Mouse (Mus musculus) natural killer cell, adult 2 months (primary cell): ENCODE data around the gene Eml5.

ENCODE experiments used
- DNase-seq, 2 experiments: peaks; one replicate each; pipeline ENCODE4 v3.0.0; 2022; ENCODE audit warnings: low spot score in 2 of 2

Gene Eml5

GRCm38 (mm10) chr12:98834879-98835278 is 66.4 kb downstream of the Eml5 start:
- DNase-seq = no peak

GRCm38 (mm10) chr12:98833901-98834300 is 67.4 kb downstream of the Eml5 start:
- no peak for DNase-seq

- DNase-seq = no peak
Measured at GRCm38 (mm10) chr12:98832929-98833598, 68.2 kb downstream of the Eml5 start.

GRCm38 (mm10) chr12:98831122-98831521 is 70.2 kb downstream of the Eml5 start:
- no peak for DNase-seq

- no peak for DNase-seq
Measured at GRCm38 (mm10) chr12:98820781-98821180, 80.5 kb downstream of the Eml5 start.

- no peak for DNase-seq
Measured at GRCm38 (mm10) chr12:98804078-98804748, 97.1 kb downstream of the Eml5 start.

GRCm38 (mm10) chr12:98802245-98802644 is 99.0 kb downstream of the Eml5 start:
- no peak for DNase-seq

- DNase-seq = peak in 1 of 2 experiments; percentile 20
Measured at GRCm38 (mm10) chr12:98800334-98800733, 101.0 kb downstream of the Eml5 start.

GRCm38 (mm10) chr12:98795731-98796318 is 105.5 kb downstream of the Eml5 start:
- no peak for DNase-seq

- DNase-seq = no peak
Measured at GRCm38 (mm10) chr12:98784251-98784650, 117.0 kb downstream of the Eml5 start.

GRCm38 (mm10) chr12:98779148-98779547 is 122.1 kb downstream of the Eml5 start:
- DNase-seq = no peak

- DNase-seq = no peak
Measured at GRCm38 (mm10) chr12:98777509-98777908, 123.8 kb downstream of the Eml5 start.

GRCm38 (mm10) chr12:98766241-98766640 is 135.0 kb downstream of the Eml5 start:
- no peak for DNase-seq

GRCm38 (mm10) chr12:98759700-98760099 is 141.6 kb downstream of the Eml5 start:
- DNase-seq = no peak

- no peak for DNase-seq
Measured at GRCm38 (mm10) chr12:98757636-98758035, 143.6 kb downstream of the Eml5 start.

GRCm38 (mm10) chr12:98747380-98747753 is 153.9 kb downstream of the Eml5 start:
- peak; percentile 16 to 29 for DNase-seq

GRCm38 (mm10) chr12:98746746-98747379 is 154.4 kb downstream of the Eml5 start, which contains the start of gene Zc3h14:
Zc3h14 (plus strand) TSS chr12:98746964.
- peak; percentile 89 to 95 for DNase-seq

GRCm38 (mm10) chr12:98746131-98746530 is 155.2 kb downstream of the Eml5 start:
- DNase-seq = peak; percentile 74 to 76

- DNase-seq = no peak
Measured at GRCm38 (mm10) chr12:98745626-98746025, 155.7 kb downstream of the Eml5 start.

- DNase-seq = no peak
Measured at GRCm38 (mm10) chr12:98741011-98741501, 160.2 kb downstream of the Eml5 start.

- no peak for DNase-seq
Measured at GRCm38 (mm10) chr12:98737801-98738350, 163.4 kb downstream of the Eml5 start.
